Mouse (Mus musculus): ENCODE results near the gene Morc4. TPM values are rescaled to one million over a fixed set of nuclear protein-coding genes. Genes with fewer than 3 reads are reported as not detected.

The Morc4 gene
- polyA plus RNA-seq, 1 experiment from 2014 or later = 10.9 TPM

- ATAC-seq (replicated peaks; ENCODE audit: insufficient number of reproducible peaks, low FRiP score, low TSS enrichment, low read depth) (no peak), DNase-seq (ENCODE audit: low spot score) (no peak)
- Histone ChIP-seq H3K9me3 (replicated peaks; ENCODE audit: control insufficient read depth, low read length) (no peaks in the 10 kb centered on the region), H3K36me3 (replicated peaks; ENCODE audit: control insufficient read depth, insufficient read depth, low read depth, low read length) (no peaks in the 10 kb centered on the region), H3K4me3 (ENCODE audit: low read depth, low read length) (no peak overlapping the region), H3K4me2 (ENCODE audit: low read depth, low read length) (no peak overlapping the region), H3K4me1 (ENCODE audit: control insufficient read depth, insufficient read depth, low read length) (no peaks in the 10 kb centered on the region), H3K27me3 (ENCODE audit: control insufficient read depth, insufficient read depth, low read length) (no peaks in the 10 kb centered on the region; the same call in 1 of the 2 replicates), H3K27ac (replicated peaks; ENCODE audit: low read depth, low read length) (no peak overlapping the region), H3K9ac (replicated peaks; ENCODE audit: low read length) (no peak overlapping the region)
- WGBS = 66% methylated on average over 4 of the region's 4 CpGs
Observed at GRCm38 (mm10) chrX:139781563-139781962, 89.9 kb downstream of the Morc4 start.

- no peak overlapping the region for H3K4me2 ChIP-seq (ENCODE audit: low read depth, low read length)
- no peak overlapping the region for H3K9ac ChIP-seq (replicated peaks; ENCODE audit: low read length)
- H3K36me3 ChIP-seq (replicated peaks; ENCODE audit: control insufficient read depth, insufficient read depth, low read depth, low read length) = no peaks in the 10 kb centered on the region
- no peak overlapping the region for H3K27ac ChIP-seq (replicated peaks; ENCODE audit: low read depth, low read length)
- H3K4me3 ChIP-seq (ENCODE audit: low read depth, low read length) = no peak overlapping the region
- H3K27me3 ChIP-seq (ENCODE audit: control insufficient read depth, insufficient read depth, low read length) = no peaks in the 10 kb centered on the region; the same call in 1 of the 2 replicates
- no peaks in the 10 kb centered on the region for H3K9me3 ChIP-seq (replicated peaks; ENCODE audit: control insufficient read depth, low read length)
- no peaks in the 10 kb centered on the region for H3K4me1 ChIP-seq (ENCODE audit: control insufficient read depth, insufficient read depth, low read length)
- WGBS = 64% methylated on average over 3 of the region's 3 CpGs
- DNase-seq (ENCODE audit: low spot score) = no peak
- ATAC-seq (replicated peaks; ENCODE audit: insufficient number of reproducible peaks, low FRiP score, low TSS enrichment, low read depth) = no peak
Observed at GRCm38 (mm10) chrX:139780988-139781387, 90.5 kb downstream of the Morc4 start.

- no peak for DNase-seq (ENCODE audit: low spot score)
- ATAC-seq (replicated peaks; ENCODE audit: insufficient number of reproducible peaks, low FRiP score, low TSS enrichment, low read depth) = no peak
- Histone ChIP-seq H3K4me3 (ENCODE audit: low read depth, low read length) (no peak overlapping the region), H3K9ac (replicated peaks; ENCODE audit: low read length) (no peak overlapping the region), H3K9me3 (replicated peaks; ENCODE audit: control insufficient read depth, low read length) (no peaks in the 10 kb centered on the region), H3K27me3 (ENCODE audit: control insufficient read depth, insufficient read depth, low read length) (no peaks in the 10 kb centered on the region; the same call in 1 of the 2 replicates), H3K27ac (replicated peaks; ENCODE audit: low read depth, low read length) (no peak overlapping the region), H3K4me1 (ENCODE audit: control insufficient read depth, insufficient read depth, low read length) (no peaks in the 10 kb centered on the region), H3K4me2 (ENCODE audit: low read depth, low read length) (no peak overlapping the region), H3K36me3 (replicated peaks; ENCODE audit: control insufficient read depth, insufficient read depth, low read depth, low read length) (no peaks in the 10 kb centered on the region)
- 80% methylated on average over 5 of the region's 5 CpGs for WGBS
Observed at GRCm38 (mm10) chrX:139779401-139779800, 92.1 kb downstream of the Morc4 start.

- DNase-seq (ENCODE audit: low spot score) (no peak), ATAC-seq (replicated peaks; ENCODE audit: insufficient number of reproducible peaks, low FRiP score, low TSS enrichment, low read depth) (no peak)
- Histone ChIP-seq H3K4me1 (ENCODE audit: control insufficient read depth, insufficient read depth, low read length) (no peaks in the 10 kb centered on the region), H3K9me3 (replicated peaks; ENCODE audit: control insufficient read depth, low read length) (no peaks in the 10 kb centered on the region), H3K27me3 (ENCODE audit: control insufficient read depth, insufficient read depth, low read length) (no peaks in the 10 kb centered on the region; the same call in 1 of the 2 replicates), H3K4me2 (ENCODE audit: low read depth, low read length) (no peak overlapping the region), H3K9ac (replicated peaks; ENCODE audit: low read length) (no peak overlapping the region), H3K36me3 (replicated peaks; ENCODE audit: control insufficient read depth, insufficient read depth, low read depth, low read length) (no peaks in the 10 kb centered on the region), H3K4me3 (ENCODE audit: low read depth, low read length) (no peak overlapping the region), H3K27ac (replicated peaks; ENCODE audit: low read depth, low read length) (no peak overlapping the region)
- WGBS = 89% methylated on average over 1 of the region's 1 CpGs
Observed at GRCm38 (mm10) chrX:139778886-139779285, 92.6 kb downstream of the Morc4 start.

GRCm38 (mm10) chrX:139777357-139777756, 94.1 kb downstream of the Morc4 start:
- WGBS = 17% methylated on average over 4 of the region's 4 CpGs
- ATAC-seq (replicated peaks; ENCODE audit: insufficient number of reproducible peaks, low FRiP score, low TSS enrichment, low read depth) (no peak), DNase-seq (ENCODE audit: low spot score) (no peak)
- no peak overlapping the region for H3K4me2 ChIP-seq (ENCODE audit: low read depth, low read length)
- H3K9me3 ChIP-seq (replicated peaks; ENCODE audit: control insufficient read depth, low read length) = no peaks in the 10 kb centered on the region
- no peaks in the 10 kb centered on the region; the same call in 1 of the 2 replicates for H3K27me3 ChIP-seq (ENCODE audit: control insufficient read depth, insufficient read depth, low read length)
- no peak overlapping the region for H3K27ac ChIP-seq (replicated peaks; ENCODE audit: low read depth, low read length)
- no peak overlapping the region for H3K9ac ChIP-seq (replicated peaks; ENCODE audit: low read length)
- no peak overlapping the region for H3K4me3 ChIP-seq (ENCODE audit: low read depth, low read length)
- H3K36me3 ChIP-seq (replicated peaks; ENCODE audit: control insufficient read depth, insufficient read depth, low read depth, low read length) = no peaks in the 10 kb centered on the region
- no peaks in the 10 kb centered on the region for H3K4me1 ChIP-seq (ENCODE audit: control insufficient read depth, insufficient read depth, low read length)

GRCm38 (mm10) chrX:139775084-139775612, 96.3 kb downstream of the Morc4 start:
- whole genome bisulfite sequencing = 77% methylated on average over 7 of the region's 7 CpGs
- Histone ChIP-seq H3K4me1 (ENCODE audit: control insufficient read depth, insufficient read depth, low read length) (no peaks in the 10 kb centered on the region), H3K4me2 (ENCODE audit: low read depth, low read length) (no peak overlapping the region), H3K27ac (replicated peaks; ENCODE audit: low read depth, low read length) (no peak overlapping the region), H3K27me3 (ENCODE audit: control insufficient read depth, insufficient read depth, low read length) (no peaks in the 10 kb centered on the region), H3K36me3 (replicated peaks; ENCODE audit: control insufficient read depth, insufficient read depth, low read depth, low read length) (no peaks in the 10 kb centered on the region), H3K9me3 (replicated peaks; ENCODE audit: control insufficient read depth, low read length) (no peaks in the 10 kb centered on the region), H3K4me3 (ENCODE audit: low read depth, low read length) (no peak overlapping the region), H3K9ac (replicated peaks; ENCODE audit: low read length) (no peak overlapping the region)
- ATAC-seq (replicated peaks; ENCODE audit: insufficient number of reproducible peaks, low FRiP score, low TSS enrichment, low read depth) = no peak
- no peak for DNase-seq (ENCODE audit: low spot score)

GRCm38 (mm10) chrX:139774309-139775083, 97.0 kb downstream of the Morc4 start:
- H3K27me3 ChIP-seq (ENCODE audit: control insufficient read depth, insufficient read depth, low read length) = no peaks in the 10 kb centered on the region

More at GRCm38 (mm10) chrX:139774309-139775083, 97.0 kb downstream of the Morc4 start:
- no peak overlapping the region for H3K27ac ChIP-seq (replicated peaks; ENCODE audit: low read depth, low read length)
- peak; percentile 66 for DNase-seq (ENCODE audit: low spot score)
- H3K9me3 ChIP-seq (replicated peaks; ENCODE audit: control insufficient read depth, low read length) = no peaks in the 10 kb centered on the region
- no peak overlapping the region for H3K4me3 ChIP-seq (ENCODE audit: low read depth, low read length)
- no peak overlapping the region for H3K4me2 ChIP-seq (ENCODE audit: low read depth, low read length)
- H3K4me1 ChIP-seq (ENCODE audit: control insufficient read depth, insufficient read depth, low read length) = no peaks in the 10 kb centered on the region
- WGBS = 33% methylated on average over 18 of the region's 18 CpGs
- no peak overlapping the region for H3K9ac ChIP-seq (replicated peaks; ENCODE audit: low read length)
- ATAC-seq (replicated peaks; ENCODE audit: insufficient number of reproducible peaks, low FRiP score, low TSS enrichment, low read depth) = no peak
- H3K36me3 ChIP-seq (replicated peaks; ENCODE audit: control insufficient read depth, insufficient read depth, low read depth, low read length) = no peaks in the 10 kb centered on the region
